Mouse (Mus musculus): ENCODE results near the gene Plac9a. TPM values are rescaled to one million over a fixed set of nuclear protein-coding genes. Genes with fewer than 3 reads are reported as not detected.

Plac9a gene
- polyA plus RNA-seq, 1 experiment, result not detected

GRCm38 (mm10) chr14:25872461-25873415, 30.2 kb downstream of the Plac9a start:
- TF ChIP-seq TAL1 (IDR thresholded peaks at IDR 0.05; ENCODE audit: low read length) (no peak), GATA1 (IDR thresholded peaks at IDR 0.05; ENCODE audit: low read length) (no peak)
- H3K27me3 ChIP-seq (ENCODE audit: control insufficient read depth), result no peaks in the 10 kb centered on the region
- no peaks in the 10 kb centered on the region for H3K9me3 ChIP-seq (ENCODE audit: control insufficient read depth, low read length)
- H3K4me1 ChIP-seq (ENCODE audit: control insufficient read depth), result no peaks in the 10 kb centered on the region
- H3K4me3 ChIP-seq (replicated peaks), result no peak overlapping the region
- peaks cover 3% of the 10 kb centered on the region; the same call in 1 of the 2 replicates for H3K36me3 ChIP-seq (ENCODE audit: control insufficient read depth)

GRCm38 (mm10) chr14:25869135-25869878, 33.6 kb downstream of the Plac9a start:
- H3K36me3 ChIP-seq (ENCODE audit: control insufficient read depth), result peaks cover 3% of the 10 kb centered on the region; the same call in 1 of the 2 replicates
- H3K9me3 ChIP-seq (ENCODE audit: control insufficient read depth, low read length), result no peaks in the 10 kb centered on the region
- H3K4me3 ChIP-seq (replicated peaks), result no peak overlapping the region
- no peak for TF ChIP-seq GATA1 (IDR thresholded peaks at IDR 0.05; ENCODE audit: low read length)
- no peak for TF ChIP-seq TAL1 (IDR thresholded peaks at IDR 0.05; ENCODE audit: low read length)
- no peaks in the 10 kb centered on the region for H3K27me3 ChIP-seq (ENCODE audit: control insufficient read depth)
- no peaks in the 10 kb centered on the region for H3K4me1 ChIP-seq (ENCODE audit: control insufficient read depth)

GRCm38 (mm10) chr14:25868706-25869105, 34.2 kb downstream of the Plac9a start:
- no peak for TF ChIP-seq GATA1 (IDR thresholded peaks at IDR 0.05; ENCODE audit: low read length)
- TF ChIP-seq TAL1 (IDR thresholded peaks at IDR 0.05; ENCODE audit: low read length), result no peak
- Histone ChIP-seq H3K36me3 (ENCODE audit: control insufficient read depth) (no peaks in the 10 kb centered on the region), H3K4me3 (replicated peaks) (no peak overlapping the region), H3K9me3 (ENCODE audit: control insufficient read depth, low read length) (no peaks in the 10 kb centered on the region), H3K4me1 (ENCODE audit: control insufficient read depth) (no peaks in the 10 kb centered on the region), H3K27me3 (ENCODE audit: control insufficient read depth) (no peaks in the 10 kb centered on the region)

- TF ChIP-seq TAL1 (IDR thresholded peaks at IDR 0.05; ENCODE audit: low read length), result no peak
- TF ChIP-seq GATA1 (IDR thresholded peaks at IDR 0.05; ENCODE audit: low read length), result no peak
- no peaks in the 10 kb centered on the region for H3K36me3 ChIP-seq (ENCODE audit: control insufficient read depth)
- H3K4me1 ChIP-seq (ENCODE audit: control insufficient read depth), result peaks cover 2% of the 10 kb centered on the region
- no peaks in the 10 kb centered on the region for H3K27me3 ChIP-seq (ENCODE audit: control insufficient read depth)
- no peak overlapping the region for H3K4me3 ChIP-seq (replicated peaks)
- H3K9me3 ChIP-seq (ENCODE audit: control insufficient read depth, low read length), result no peaks in the 10 kb centered on the region
These were observed 35.1 kb downstream of the Plac9a start for GRCm38 (mm10) chr14:25867834-25868233.

GRCm38 (mm10) chr14:25866832-25867231, 36.1 kb downstream of the Plac9a start:
- no peaks in the 10 kb centered on the region for H3K9me3 ChIP-seq (ENCODE audit: control insufficient read depth, low read length)
- TF ChIP-seq TAL1 (IDR thresholded peaks at IDR 0.05; ENCODE audit: low read length) (no peak), GATA1 (IDR thresholded peaks at IDR 0.05; ENCODE audit: low read length) (no peak)
- H3K4me3 ChIP-seq (replicated peaks), result no peak overlapping the region
- no peaks in the 10 kb centered on the region for H3K27me3 ChIP-seq (ENCODE audit: control insufficient read depth)
- H3K36me3 ChIP-seq (ENCODE audit: control insufficient read depth), result no peaks in the 10 kb centered on the region
- H3K4me1 ChIP-seq (ENCODE audit: control insufficient read depth), result peaks cover 9% of the 10 kb centered on the region

GRCm38 (mm10) chr14:25866384-25866783, 36.5 kb downstream of the Plac9a start:
- H3K36me3 ChIP-seq (ENCODE audit: control insufficient read depth), result no peaks in the 10 kb centered on the region
- peaks cover 13% of the 10 kb centered on the region for H3K4me1 ChIP-seq (ENCODE audit: control insufficient read depth)
- H3K9me3 ChIP-seq (ENCODE audit: control insufficient read depth, low read length), result no peaks in the 10 kb centered on the region
- no peaks in the 10 kb centered on the region for H3K27me3 ChIP-seq (ENCODE audit: control insufficient read depth)
- TF ChIP-seq TAL1 (IDR thresholded peaks at IDR 0.05; ENCODE audit: low read length) (no peak), GATA1 (IDR thresholded peaks at IDR 0.05; ENCODE audit: low read length) (no peak)
- no peak overlapping the region for H3K4me3 ChIP-seq (replicated peaks)

- H3K36me3 ChIP-seq (ENCODE audit: control insufficient read depth), result no peaks in the 10 kb centered on the region
- no peak overlapping the region for H3K4me3 ChIP-seq (replicated peaks)
- no peaks in the 10 kb centered on the region for H3K27me3 ChIP-seq (ENCODE audit: control insufficient read depth)
- no peaks in the 10 kb centered on the region for H3K9me3 ChIP-seq (ENCODE audit: control insufficient read depth, low read length)
- H3K4me1 ChIP-seq (ENCODE audit: control insufficient read depth), result peaks cover 13% of the 10 kb centered on the region
- no peak for TF ChIP-seq TAL1 (IDR thresholded peaks at IDR 0.05; ENCODE audit: low read length)
- no peak for TF ChIP-seq GATA1 (IDR thresholded peaks at IDR 0.05; ENCODE audit: low read length)
These were observed 37.6 kb downstream of the Plac9a start for GRCm38 (mm10) chr14:25865251-25865650.

GRCm38 (mm10) chr14:25863721-25864120, 39.2 kb downstream of the Plac9a start:
- no peaks in the 10 kb centered on the region for H3K9me3 ChIP-seq (ENCODE audit: control insufficient read depth, low read length)
- H3K4me1 ChIP-seq (ENCODE audit: control insufficient read depth), result peaks cover 13% of the 10 kb centered on the region
- TF ChIP-seq GATA1 (IDR thresholded peaks at IDR 0.05; ENCODE audit: low read length) (no peak), TAL1 (IDR thresholded peaks at IDR 0.05; ENCODE audit: low read length) (no peak)

More at GRCm38 (mm10) chr14:25863721-25864120, 39.2 kb downstream of the Plac9a start:
- no peaks in the 10 kb centered on the region for H3K36me3 ChIP-seq (ENCODE audit: control insufficient read depth)
- no peak overlapping the region for H3K4me3 ChIP-seq (replicated peaks)
- no peaks in the 10 kb centered on the region for H3K27me3 ChIP-seq (ENCODE audit: control insufficient read depth)
